Mouse (Mus musculus) embryonic facial prominence, embryonic 15.5 days (tissue): ENCODE measurements around the gene Castor2. TPM values are rescaled to one million over a fixed set of nuclear protein-coding genes. Genes with fewer than 3 reads are reported as not detected.

Experiments
- ATAC-seq: fragments of 200-750 bp; cut with Nextera tagmentation; 2 replicates; pipeline ENCODE4 v1.8.0; 2017; ENCODE audit warnings: low read depth, moderate TSS enrichment; ENCODE audit not compliant: insufficient number of reproducible peaks, low FRiP score, low TSS enrichment
- H3K27ac ChIP-seq: fragments of 300-500 bp; sonication (generic); replicated peaks from 2 replicates; pipeline ENCODE4 v1.5.1; 2015; ENCODE audit warnings: mild to moderate bottlenecking, inconsistent platforms
- H3K27me3 ChIP-seq: fragments of 300-500 bp; sonication (generic); 2 replicates; pipeline ENCODE4 v1.6.1; 2015; ENCODE audit warnings: inconsistent platforms
- H3K36me3 ChIP-seq: fragments of 300-500 bp; sonication (generic); 2 replicates; pipeline ENCODE4 v1.6.1; 2015; ENCODE audit warnings: mild to moderate bottlenecking, inconsistent platforms
- H3K4me1 ChIP-seq: fragments of 300-500 bp; sonication (generic); 2 replicates; pipeline ENCODE4 v1.6.1; 2015; ENCODE audit warnings: inconsistent platforms
- H3K4me2 ChIP-seq: fragments of 300-500 bp; sonication (generic); replicated peaks from 2 replicates; pipeline ENCODE4 v1.6.1; 2015; ENCODE audit warnings: mild to moderate bottlenecking, inconsistent platforms
- H3K4me3 ChIP-seq: fragments of 300-500 bp; sonication (generic); replicated peaks from 2 replicates; pipeline ENCODE4 v1.5.1; 2015; ENCODE audit warnings: mild to moderate bottlenecking, inconsistent platforms
- H3K9ac ChIP-seq: fragments of 300-500 bp; sonication (generic); 2 replicates; pipeline ENCODE4 v1.6.1; 2015; ENCODE audit warnings: inconsistent platforms
- H3K9me3 ChIP-seq: fragments of 300-500 bp; sonication (generic); replicated peaks from 2 replicates; pipeline ENCODE4 v1.6.1; 2016; ENCODE audit warnings: inconsistent platforms
- WGBS: fragments of 180-500 bp; shearing (Covaris S2); methylation state at CpG from one replicate; pipeline ENCODE4 v1.1.7; 2015; 5-methylcytosine and 5-hydroxymethylcytosine counted together
- polyA plus RNA-seq: library from polyadenylated mRNA; unstranded; fragments of >200 nt; fragmentation: Nextera tagmentation; extraction: Ambion mirVana; gene quantifications from 2 replicates; pipeline ENCODE4 v1.2.1, GENCODE M21; 2015

The Castor2 gene
- polyA plus RNA-seq, 1 experiment from 2014 or later: 9.7 TPM

GRCm38 (mm10) chr5:134080685-134081548, 18.6 kb upstream of the Castor2 start:
- H3K9ac ChIP-seq: no peak overlapping the region
- no peak for ATAC-seq

GRCm38 (mm10) chr5:134085227-134085626, 14.3 kb upstream of the Castor2 start:
- no peak overlapping the region for H3K4me2 ChIP-seq
- H3K27ac ChIP-seq: no peak overlapping the region
- no peak overlapping the region for H3K4me3 ChIP-seq
- 0 out of 2 replicates have a peak, but pooled peaks cover 4% of the 10 kb centered on the region for H3K4me1 ChIP-seq
- WGBS: 66% methylated on average over 4 of the region's 4 CpGs
- H3K9ac ChIP-seq: no peak overlapping the region
- H3K9me3 ChIP-seq: no peaks in the 10 kb centered on the region
- H3K27me3 ChIP-seq: no peaks in the 10 kb centered on the region
- no peaks in the 10 kb centered on the region for H3K36me3 ChIP-seq
- ATAC-seq: no peak

More at GRCm38 (mm10) chr5:134080685-134081548, 18.6 kb upstream of the Castor2 start:
- no peaks in the 10 kb centered on the region for H3K36me3 ChIP-seq
- H3K9me3 ChIP-seq: no peaks in the 10 kb centered on the region
- no peak overlapping the region for H3K4me2 ChIP-seq
- no peak overlapping the region for H3K4me3 ChIP-seq
- H3K27me3 ChIP-seq: no peaks in the 10 kb centered on the region
- 32% methylated on average over 18 of the region's 18 CpGs for WGBS
- H3K4me1 ChIP-seq: 0 out of 2 replicates have a peak, but pooled peaks cover 4% of the 10 kb centered on the region
- H3K27ac ChIP-seq: no peak overlapping the region

GRCm38 (mm10) chr5:134085887-134086639, 13.4 kb upstream of the Castor2 start:
- 79% methylated on average over 3 of the region's 3 CpGs for WGBS
- Histone ChIP-seq H3K9me3 (no peaks in the 10 kb centered on the region), H3K4me3 (no peak overlapping the region), H3K4me1 (0 out of 2 replicates have a peak, but pooled peaks cover under 1% of the 10 kb centered on the region), H3K27me3 (no peaks in the 10 kb centered on the region), H3K36me3 (no peaks in the 10 kb centered on the region), H3K27ac (no peak overlapping the region), H3K9ac (no peak overlapping the region), H3K4me2 (no peak overlapping the region)
- ATAC-seq: no peak

GRCm38 (mm10) chr5:134087211-134087610, 12.3 kb upstream of the Castor2 start:
- WGBS: 72% methylated on average over 5 of the region's 5 CpGs

GRCm38 (mm10) chr5:134095766-134096165, 3.7 kb upstream of the Castor2 start:
- no peak overlapping the region for H3K9ac ChIP-seq
- no peak overlapping the region for H3K4me3 ChIP-seq
- H3K4me1 ChIP-seq: peaks cover 10% of the 10 kb centered on the region
- ATAC-seq: no peak
- H3K9me3 ChIP-seq: no peaks in the 10 kb centered on the region
- 77% methylated on average over 2 of the region's 2 CpGs for WGBS
- H3K27me3 ChIP-seq: no peaks in the 10 kb centered on the region
- H3K36me3 ChIP-seq: no peaks in the 10 kb centered on the region
- H3K27ac ChIP-seq: no peak overlapping the region
- H3K4me2 ChIP-seq: no peak overlapping the region

More at GRCm38 (mm10) chr5:134087211-134087610, 12.3 kb upstream of the Castor2 start:
- no peaks in the 10 kb centered on the region for H3K9me3 ChIP-seq
- H3K4me1 ChIP-seq: no peaks in the 10 kb centered on the region
- no peak overlapping the region for H3K4me3 ChIP-seq
- H3K9ac ChIP-seq: no peak overlapping the region
- no peak overlapping the region for H3K4me2 ChIP-seq
- no peaks in the 10 kb centered on the region for H3K36me3 ChIP-seq
- H3K27me3 ChIP-seq: no peaks in the 10 kb centered on the region
- H3K27ac ChIP-seq: no peak overlapping the region
- ATAC-seq: no peak

- Histone ChIP-seq H3K4me3 (peak overlapping the region; percentile 74), H3K27me3 (no peaks in the 10 kb centered on the region), H3K9ac (no peak overlapping the region), H3K9me3 (no peaks in the 10 kb centered on the region), H3K27ac (no peak overlapping the region), H3K36me3 (no peaks in the 10 kb centered on the region), H3K4me1 (peaks cover 20% of the 10 kb centered on the region), H3K4me2 (peak overlapping the region; percentile 74)
- WGBS: 41% methylated on average over 13 of the region's 13 CpGs
- ATAC-seq: no peak
Measured at GRCm38 (mm10) chr5:134098341-134098902, 1.1 kb upstream of the Castor2 start.

- no peak for ATAC-seq
- H3K27ac ChIP-seq: peak overlapping the region; percentile 49
Measured at GRCm38 (mm10) chr5:134098976-134099375, 535 bp upstream of the Castor2 start.

GRCm38 (mm10) chr5:134100232-134100771, 791 bp downstream of the Castor2 start:
- Histone ChIP-seq H3K27me3 (no peaks in the 10 kb centered on the region), H3K27ac (no peak overlapping the region), H3K4me1 (peaks cover 20% of the 10 kb centered on the region), H3K36me3 (no peaks in the 10 kb centered on the region), H3K4me3 (peak overlapping the region; percentile 74), H3K9me3 (no peaks in the 10 kb centered on the region), H3K4me2 (peak overlapping the region; percentile 74), H3K9ac (peak overlapping the region; percentile 73)
- WGBS: 3% methylated on average over 17 of the region's 17 CpGs
- no peak for ATAC-seq

More at GRCm38 (mm10) chr5:134098976-134099375, 535 bp upstream of the Castor2 start:
- Histone ChIP-seq H3K4me3 (peak overlapping the region; percentile 74), H3K27me3 (no peaks in the 10 kb centered on the region), H3K9me3 (no peaks in the 10 kb centered on the region), H3K4me1 (peaks cover 20% of the 10 kb centered on the region), H3K36me3 (no peaks in the 10 kb centered on the region), H3K4me2 (peak overlapping the region; percentile 74), H3K9ac (peak overlapping the region; percentile 18)
- under 1% methylated on average over 17 of the region's 17 CpGs for WGBS

GRCm38 (mm10) chr5:134101322-134101721, 1.8 kb downstream of the Castor2 start:
- ATAC-seq: no peak
- H3K9me3 ChIP-seq: no peaks in the 10 kb centered on the region
- no peak overlapping the region for H3K4me3 ChIP-seq
- H3K27ac ChIP-seq: no peak overlapping the region
- no peaks in the 10 kb centered on the region for H3K36me3 ChIP-seq
- H3K4me2 ChIP-seq: peak overlapping the region; percentile 74; the same call in 1 of the 2 replicates
- H3K27me3 ChIP-seq: no peaks in the 10 kb centered on the region
- peaks cover 20% of the 10 kb centered on the region for H3K4me1 ChIP-seq
- H3K9ac ChIP-seq: no peak overlapping the region
- 64% methylated on average over 5 of the region's 5 CpGs for WGBS

- Histone ChIP-seq H3K4me2 (no peak overlapping the region), H3K36me3 (no peaks in the 10 kb centered on the region), H3K9ac (no peak overlapping the region), H3K4me3 (no peak overlapping the region), H3K9me3 (no peaks in the 10 kb centered on the region), H3K4me1 (peaks cover 20% of the 10 kb centered on the region), H3K27ac (no peak overlapping the region), H3K27me3 (no peaks in the 10 kb centered on the region)
- WGBS: 29% methylated on average over 5 of the region's 5 CpGs
- no peak for ATAC-seq
Measured at GRCm38 (mm10) chr5:134101883-134102282, 2.4 kb downstream of the Castor2 start.

GRCm38 (mm10) chr5:134102720-134103119, 3.2 kb downstream of the Castor2 start:
- H3K27ac ChIP-seq: no peak overlapping the region
- H3K4me3 ChIP-seq: no peak overlapping the region
- no peak overlapping the region for H3K4me2 ChIP-seq
- H3K9me3 ChIP-seq: no peaks in the 10 kb centered on the region
- no peak for ATAC-seq
- no peak overlapping the region for H3K9ac ChIP-seq
- no peaks in the 10 kb centered on the region for H3K36me3 ChIP-seq
- WGBS: 65% methylated on average over 6 of the region's 6 CpGs
- H3K4me1 ChIP-seq: peaks cover 20% of the 10 kb centered on the region
- H3K27me3 ChIP-seq: no peaks in the 10 kb centered on the region
